Mouse (Mus musculus) left cerebral cortex, adult 9 months (tissue): ENCODE measurements around the gene Polr3c.
"Not testable (repeated sequence)": the region's sequence is repeated elsewhere in the genome, so short reads cannot be mapped to it uniquely, and the experiment has no call there.

Source experiments
- DNase-seq, 2 experiments: peaks; one replicate each; pipeline ENCODE4 v3.0.0; 2022; ENCODE audit warnings: low spot score in 2 of 2

The Polr3c gene

GRCm38 (mm10) chr3:96708684-96709064, 18.8 kb downstream of the Polr3c start:
- DNase-seq, result no peak

- DNase-seq, result peak in 1 of 2 experiments; percentile 81
Observed at GRCm38 (mm10) chr3:96707903-96708683, 19.3 kb downstream of the Polr3c start, which contains the start of gene Nudt17. Gene Nudt17, minus strand, starts transcription at chr3:96708562.

- DNase-seq, result no peak
Observed at GRCm38 (mm10) chr3:96706984-96707383, 20.4 kb downstream of the Polr3c start.

GRCm38 (mm10) chr3:96706217-96706616, 21.2 kb downstream of the Polr3c start:
- no peak for DNase-seq

- no peak for DNase-seq
Observed at GRCm38 (mm10) chr3:96704778-96705177, 22.6 kb downstream of the Polr3c start.

- DNase-seq, result no peak
Observed at GRCm38 (mm10) chr3:96701003-96701402, 26.4 kb downstream of the Polr3c start.

GRCm38 (mm10) chr3:96700376-96700775, 27.1 kb downstream of the Polr3c start:
- no peak for DNase-seq

GRCm38 (mm10) chr3:96698993-96699690, 28.3 kb downstream of the Polr3c start:
- DNase-seq, result peak in 1 of 2 experiments; percentile 41

GRCm38 (mm10) chr3:96696766-96697732, 30.4 kb downstream of the Polr3c start:
- DNase-seq, result peak; percentile 45 to 77

GRCm38 (mm10) chr3:96696198-96696765, 31.1 kb downstream of the Polr3c start, which contains the start of gene Pias3:
Gene Pias3, plus strand, starts transcription at chr3:96696384.
- DNase-seq, result peak in 1 of 2 experiments; percentile 37

GRCm38 (mm10) chr3:96693579-96693978, 33.8 kb downstream of the Polr3c start:
- no peak for DNase-seq

GRCm38 (mm10) chr3:96692506-96692905, 34.9 kb downstream of the Polr3c start:
- DNase-seq, result no peak

GRCm38 (mm10) chr3:96690298-96690697, 37.1 kb downstream of the Polr3c start:
- DNase-seq, result no peak

- no peak for DNase-seq
Observed at GRCm38 (mm10) chr3:96688854-96689253, 38.6 kb downstream of the Polr3c start.

- not testable (repeated sequence) for DNase-seq
Observed at GRCm38 (mm10) chr3:96686057-96686456, 41.4 kb downstream of the Polr3c start.

- no peak for DNase-seq
Observed at GRCm38 (mm10) chr3:96684822-96685156, 42.6 kb downstream of the Polr3c start.

- DNase-seq, result no peak
Observed at GRCm38 (mm10) chr3:96684151-96684821, 43.1 kb downstream of the Polr3c start.

GRCm38 (mm10) chr3:96683496-96683895, 43.9 kb downstream of the Polr3c start:
- no peak for DNase-seq

- no peak for DNase-seq
Observed at GRCm38 (mm10) chr3:96680269-96680956, 47.0 kb downstream of the Polr3c start.

GRCm38 (mm10) chr3:96679159-96679674, 48.2 kb downstream of the Polr3c start:
- DNase-seq, result no peak
